Mouse (Mus musculus) adrenal gland, postnatal 4 days (tissue): ENCODE data around the gene Ola1. TPM values are rescaled to one million over a fixed set of nuclear protein-coding genes. Genes with fewer than 3 reads are reported as not detected.

Experiments
- DNase-seq, 2 experiments: peaks; one replicate each; pipeline ENCODE4 v3.0.0; 2021 to 2022; ENCODE audit warnings: low spot score in 2 of 2, mixed read lengths in 2 of 2
- total RNA-seq, 2 experiments: library from RNA; stranded (reverse); gene quantifications; 2 replicates each; pipeline ENCODE4 v1.2.3; 2021

The Ola1 gene
- total RNA-seq, 2 experiments from 2014 or later, result 54.5 to 56.9 TPM

- no peak for DNase-seq
Measured at GRCm38 (mm10) chr2:73157202-73157601, 61.5 kb downstream of the Ola1 start.

- DNase-seq, result no peak
Measured at GRCm38 (mm10) chr2:73150526-73150925, 68.2 kb downstream of the Ola1 start.

GRCm38 (mm10) chr2:73146111-73146510 is 72.6 kb downstream of the Ola1 start:
- DNase-seq, result no peak

GRCm38 (mm10) chr2:73143732-73144131 is 75.0 kb downstream of the Ola1 start:
- no peak for DNase-seq

DNA sequence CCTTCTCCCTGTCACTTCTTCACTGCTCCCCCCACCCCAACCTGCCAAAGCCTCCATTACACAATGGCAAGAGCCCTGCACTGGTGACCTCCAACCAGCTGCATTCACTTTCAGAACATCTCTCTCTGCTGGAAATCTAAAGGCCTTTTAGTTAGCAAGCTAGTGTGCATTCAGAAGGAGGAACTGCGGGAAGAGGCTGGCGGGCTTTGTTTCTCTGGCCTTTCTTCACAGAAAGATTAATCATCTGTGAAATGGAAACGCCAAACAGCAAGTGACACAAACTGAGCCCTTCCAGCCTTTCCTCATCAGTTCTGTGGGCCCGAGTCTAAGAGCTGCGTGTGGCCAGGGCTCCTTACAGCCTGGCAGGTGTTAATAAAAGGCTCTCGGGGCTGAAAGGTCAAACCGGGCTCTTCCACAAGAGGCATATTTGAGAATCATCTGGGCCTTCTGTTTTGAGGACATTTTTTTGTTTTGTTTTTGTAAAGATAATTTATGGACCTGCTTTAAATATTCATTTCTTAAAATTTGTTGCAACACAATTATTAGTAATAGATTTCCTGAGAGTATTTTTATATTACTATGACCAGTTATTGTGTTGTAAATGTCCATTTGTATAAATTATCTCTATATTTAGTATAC is 75.8 kb downstream of the Ola1 start:
- no peak for DNase-seq

- no peak for DNase-seq
Measured at GRCm38 (mm10) chr2:73132897-73133296, 85.8 kb downstream of the Ola1 start.

DNA sequence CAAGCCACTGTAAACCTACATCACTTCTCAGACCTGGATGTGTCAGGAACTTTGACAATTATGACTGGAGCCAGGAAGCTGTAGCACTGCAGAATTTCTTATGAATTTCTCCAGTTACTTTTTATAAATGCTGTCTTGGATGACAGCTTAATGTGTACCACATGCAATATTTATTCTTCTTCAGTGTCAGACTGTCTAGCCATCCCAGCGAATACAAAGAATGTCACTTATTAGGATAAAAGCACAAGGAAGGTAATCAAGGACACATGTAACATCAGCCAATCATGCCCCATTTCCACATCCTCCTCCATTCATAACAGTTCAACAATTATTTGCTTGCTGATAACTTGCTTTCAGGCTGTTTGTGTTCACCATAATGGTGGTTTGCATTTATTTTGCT is 91.0 kb downstream of the Ola1 start:
- DNase-seq, result no peak

DNA sequence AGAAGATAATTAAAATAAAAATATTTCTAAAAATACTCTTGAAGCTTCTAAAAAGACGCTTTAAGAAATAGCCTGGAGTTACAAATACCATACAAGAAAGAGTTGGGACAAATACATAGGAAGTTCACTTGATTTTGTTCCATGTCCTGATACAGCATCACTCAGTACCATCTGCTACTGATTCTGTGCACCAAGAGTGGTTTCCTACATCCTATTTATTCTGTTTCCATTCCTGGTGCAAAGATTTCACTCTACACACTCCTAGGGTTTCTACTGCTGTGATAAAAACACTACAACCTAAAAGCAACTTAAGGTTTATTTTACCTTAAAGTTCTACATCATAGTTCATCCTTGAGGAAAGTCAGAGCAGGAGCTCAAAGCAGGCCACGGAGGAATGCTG is 99.9 kb downstream of the Ola1 start:
- DNase-seq, result no peak

- no peak for DNase-seq
Measured at GRCm38 (mm10) chr2:73107089-73107488, 111.6 kb downstream of the Ola1 start.

- no peak for DNase-seq
Measured at GRCm38 (mm10) chr2:73096491-73096890, 122.2 kb downstream of the Ola1 start.

DNA sequence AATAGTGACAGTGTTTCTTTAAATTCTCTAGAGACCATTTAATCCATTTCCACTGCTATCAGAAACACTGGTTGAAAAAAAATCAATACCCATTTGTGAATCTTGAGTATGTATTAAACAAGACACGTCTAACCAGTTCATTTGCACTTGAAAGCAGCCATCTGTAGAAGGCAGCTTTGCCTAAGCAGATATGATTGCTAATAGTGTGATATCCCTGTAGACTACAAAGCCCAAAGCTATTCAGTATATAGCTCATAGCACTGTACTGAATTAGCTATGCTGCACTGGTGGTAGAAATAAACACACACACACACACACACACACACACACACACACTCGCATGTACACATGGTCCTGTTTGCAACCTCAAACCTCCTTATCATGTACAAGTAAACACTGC is 123.4 kb downstream of the Ola1 start:
- DNase-seq, result no peak

GRCm38 (mm10) chr2:73093032-73093431 is 125.7 kb downstream of the Ola1 start:
- DNase-seq, result no peak

- no peak for DNase-seq
Measured at GRCm38 (mm10) chr2:73091302-73091701, 127.4 kb downstream of the Ola1 start.

GRCm38 (mm10) chr2:73087641-73088040 is 131.1 kb downstream of the Ola1 start:
- no peak for DNase-seq

- no peak for DNase-seq
Measured at GRCm38 (mm10) chr2:73085669-73086304, 132.9 kb downstream of the Ola1 start.

DNA sequence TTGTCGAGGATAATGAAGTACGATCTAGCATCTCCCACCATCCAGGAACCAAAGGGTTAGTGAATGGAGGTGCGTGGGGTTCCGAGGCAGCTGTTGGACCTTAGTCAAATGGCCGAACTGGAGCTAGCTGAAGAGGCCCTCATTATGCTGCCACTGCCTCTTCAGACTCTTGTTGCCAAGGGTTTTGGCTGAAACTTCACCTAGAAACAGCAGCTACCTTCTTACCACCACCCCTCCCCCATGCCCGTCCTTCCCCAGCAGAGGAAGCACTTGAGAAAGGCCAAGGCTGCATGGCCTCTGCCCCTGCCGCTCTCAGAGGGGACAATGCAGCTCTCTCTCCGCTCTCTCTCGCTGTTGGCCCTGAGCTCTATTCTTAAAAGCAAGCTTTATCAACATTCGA is 136.2 kb downstream of the Ola1 start:
- DNase-seq, result no peak

GRCm38 (mm10) chr2:73081861-73082260 is 136.9 kb downstream of the Ola1 start:
- DNase-seq, result no peak

DNA sequence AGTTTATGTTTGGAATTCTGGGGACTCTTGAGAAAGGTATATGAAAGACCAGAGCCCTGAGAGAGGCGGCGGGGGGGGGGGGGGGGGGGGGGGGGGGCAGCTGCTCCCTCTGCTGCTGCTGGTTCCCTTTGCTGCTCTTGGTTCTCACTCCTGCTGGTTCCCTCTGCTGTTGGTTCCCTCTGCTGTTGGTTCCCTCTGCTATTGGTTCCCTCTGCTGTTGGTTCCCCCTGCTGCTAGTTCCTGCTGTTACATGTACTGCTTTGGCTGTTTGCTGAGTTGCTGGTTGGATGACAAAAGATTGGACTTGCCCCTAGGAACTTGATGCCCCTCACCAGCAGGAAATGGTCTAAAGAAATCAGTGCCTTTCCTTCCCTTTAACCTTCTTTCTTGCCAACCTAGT is 138.6 kb downstream of the Ola1 start:
- no peak for DNase-seq

DNA sequence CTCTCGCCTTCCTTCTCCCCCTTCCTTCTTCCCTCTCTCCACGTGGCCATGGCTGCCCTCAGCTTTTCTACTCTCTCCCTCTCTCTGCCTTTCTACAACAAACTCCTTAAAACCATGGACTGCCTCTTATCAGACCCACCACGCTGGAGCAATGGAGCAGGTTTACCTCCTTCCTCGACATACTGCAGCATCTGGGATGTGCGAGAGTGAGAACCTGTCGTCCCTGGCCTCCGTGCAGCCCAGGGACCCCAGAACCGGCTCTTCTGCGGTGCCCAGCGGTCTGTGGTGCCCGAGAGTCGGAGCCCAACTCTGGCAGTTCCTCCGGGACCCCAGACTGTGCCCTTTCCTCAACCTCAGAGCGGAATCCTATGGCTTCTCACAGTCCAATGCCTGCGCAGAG is 139.4 kb downstream of the Ola1 start:
- DNase-seq, result no peak

DNA sequence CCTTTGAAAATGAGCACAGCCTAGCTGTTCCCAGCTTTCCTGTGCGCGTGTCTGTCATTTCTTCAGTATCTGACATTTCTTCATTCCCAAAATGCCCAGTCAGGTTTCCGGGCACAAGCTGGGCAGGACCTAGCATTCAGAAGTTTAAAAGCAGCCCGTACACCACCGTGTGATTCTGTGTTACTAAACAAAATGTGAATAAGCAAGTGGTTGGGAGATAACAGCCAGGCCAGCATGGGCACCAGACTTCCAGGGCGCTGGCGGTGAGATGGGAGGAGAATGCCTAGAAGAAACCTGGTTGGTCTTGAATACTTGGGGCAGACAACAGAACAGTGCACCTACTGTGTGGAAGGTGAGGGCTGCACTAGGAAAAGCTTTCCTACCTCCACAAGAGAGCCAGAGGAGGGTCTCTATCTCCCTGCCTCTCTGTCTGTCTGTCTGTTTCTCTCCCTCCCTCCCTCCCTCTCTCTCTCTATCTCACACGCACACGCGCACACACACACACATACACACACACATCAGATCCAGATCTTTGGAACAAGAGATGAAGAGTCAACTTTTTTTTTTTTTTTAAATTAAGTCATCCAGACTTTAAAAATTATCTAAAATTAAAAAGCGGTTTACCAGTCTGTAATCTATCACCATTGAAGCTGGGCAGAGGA is 144.8 kb downstream of the Ola1 start:
- DNase-seq, result no peak

DNA sequence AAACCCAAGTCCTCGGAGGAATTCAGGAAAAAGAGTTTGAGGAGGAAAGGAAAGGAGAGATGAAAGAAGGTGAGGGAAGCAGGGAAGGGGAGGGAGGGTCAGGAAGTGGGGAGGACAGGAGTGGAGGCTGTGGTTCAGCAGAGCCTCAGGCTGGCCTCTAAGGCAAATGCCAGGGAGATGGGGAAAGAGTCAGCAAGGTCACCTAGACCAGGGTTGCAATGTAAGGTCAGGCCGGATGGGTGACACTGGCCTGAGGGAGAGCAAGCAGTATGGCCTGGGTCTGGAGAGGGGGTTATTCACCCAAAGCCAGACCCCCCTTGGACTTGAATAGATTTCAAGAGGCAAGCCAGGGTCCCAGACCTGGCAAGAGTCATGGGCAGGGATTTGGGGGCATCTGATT is 147.5 kb downstream of the Ola1 start:
- no peak for DNase-seq

DNA sequence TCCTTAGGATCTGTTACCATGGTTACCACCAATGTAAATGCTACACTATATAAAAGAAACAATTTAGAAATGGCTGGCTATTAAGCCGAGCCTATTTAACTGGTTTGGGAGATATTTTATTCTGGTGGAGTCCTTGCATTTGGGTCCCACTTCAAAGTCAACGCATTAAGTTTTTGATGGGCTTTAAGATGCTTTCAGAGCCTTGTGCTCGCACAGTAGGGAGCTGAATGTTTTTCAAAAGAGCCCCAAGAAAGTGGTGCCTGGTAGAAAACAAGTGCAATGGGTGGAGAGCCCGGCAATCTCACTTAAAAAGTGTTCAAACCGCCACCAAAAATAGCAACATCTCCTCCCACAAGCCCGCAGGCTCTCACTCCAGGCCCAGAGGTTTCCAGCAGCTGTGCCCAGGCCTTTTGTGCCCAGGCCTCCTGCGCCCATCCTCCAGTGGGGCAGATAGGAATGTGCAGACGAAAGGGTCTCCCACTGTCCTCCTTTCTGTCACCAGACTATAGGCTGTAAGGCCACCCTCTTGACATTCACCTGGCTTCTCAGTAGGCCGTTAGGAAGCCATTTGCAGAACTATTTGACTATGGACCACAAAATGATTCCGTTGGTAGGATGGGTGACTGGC is 148.2 kb downstream of the Ola1 start:
- DNase-seq, result no peak
